In the genomic region with DNA sequence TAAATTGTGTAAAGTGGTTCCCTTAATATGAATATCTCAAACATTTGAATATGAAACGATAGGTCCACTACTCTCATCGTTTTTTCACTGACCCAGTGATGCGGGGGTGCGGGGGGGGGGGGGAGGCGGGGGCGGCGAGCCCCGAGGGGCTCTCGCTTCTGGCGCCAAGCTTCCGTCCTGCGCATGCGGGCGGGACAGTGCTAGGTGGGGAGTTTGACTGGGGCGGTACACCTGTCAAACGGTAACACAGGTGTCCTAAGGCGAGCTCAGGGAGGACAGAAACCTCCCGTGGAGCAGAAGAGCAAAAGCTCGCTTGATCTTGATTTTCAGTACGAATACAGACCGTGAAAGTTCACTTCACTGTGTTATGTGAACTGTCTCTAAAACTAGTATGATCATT, we compare ENCODE assay signal across 7 mouse cellular contexts. TPM values are rescaled to one million over a fixed set of nuclear protein-coding genes. Genes with fewer than 3 reads are reported as not detected.
A peak's percentile ranks its signal among the peaks of the same experiment; 100 is the strongest.
DNase-seq lines count a peak whose midpoint lies in the region; ATAC-seq lines count a peak whose summit lies in the region.

No protein-coding gene starts in this region.

- peak; percentile 98 for ATAC-seq in activated CD4-positive, CD25-positive, alpha-beta regulatory T cell, adult 4 months
- peak; percentile 100 for ATAC-seq in erythroblast, adult 5-6 weeks (replicated peaks; ENCODE audit: low FRiP score, poor library complexity, severe bottlenecking)
- ATAC-seq in intestine, embryonic 16.5 days = peak; percentile 96
- ATAC-seq in midbrain, embryonic 15.5 days (replicated peaks) = peak; percentile 95

- H3K27ac ChIP-seq in intestine, embryonic 16.5 days (ENCODE audit: low read length) = 0 out of 2 replicates have a peak overlapping the region, but pooled peaks have one; percentile 42
- no peak overlapping the region for H3K27ac ChIP-seq in midbrain, embryonic 15.5 days

- H3K4me1 ChIP-seq in intestine, embryonic 16.5 days (ENCODE audit: control insufficient read depth, insufficient read depth, low read length) = peaks cover 24% of the 10 kb centered on the region
- peaks cover 28% of the 10 kb centered on the region for H3K4me1 ChIP-seq in midbrain, embryonic 15.5 days

- H3K9me3 ChIP-seq in intestine, embryonic 16.5 days (ENCODE audit: control insufficient read depth, low read length) = no peaks in the 10 kb centered on the region
- no peaks in the 10 kb centered on the region for H3K9me3 ChIP-seq in midbrain, embryonic 15.5 days

- no peak overlapping the region for H3K4me3 ChIP-seq in intestine, embryonic 16.5 days (ENCODE audit: low read length)
- no peak overlapping the region for H3K4me3 ChIP-seq in midbrain, embryonic 15.5 days

- no peak overlapping the region for H3K9ac ChIP-seq in intestine, embryonic 16.5 days (ENCODE audit: low read depth, low read length)
- H3K9ac ChIP-seq in midbrain, embryonic 15.5 days = no peak overlapping the region

- no peaks in the 10 kb centered on the region for H3K36me3 ChIP-seq in intestine, embryonic 16.5 days (ENCODE audit: control insufficient read depth, insufficient read depth, low read length)
- no peaks in the 10 kb centered on the region for H3K36me3 ChIP-seq in midbrain, embryonic 15.5 days (replicated peaks)

- no peaks in the 10 kb centered on the region for H3K27me3 ChIP-seq in intestine, embryonic 16.5 days (replicated peaks; ENCODE audit: control insufficient read depth, insufficient read depth, low read length)
- H3K27me3 ChIP-seq in midbrain, embryonic 15.5 days (replicated peaks) = no peaks in the 10 kb centered on the region

- WGBS in intestine, embryonic 16.5 days = 26% methylated on average over 21 of the region's 21 CpGs
- 10% methylated on average over 20 of the region's 21 CpGs for WGBS in midbrain, embryonic 15.5 days

- no peak overlapping the region; the same call in 1 of the 2 replicates for H3K4me2 ChIP-seq in intestine, embryonic 16.5 days (ENCODE audit: low read depth, low read length)
- H3K4me2 ChIP-seq in midbrain, embryonic 15.5 days = peak overlapping the region; percentile 25

- peak; percentile 30 for DNase-seq in right cerebral cortex, postnatal 14 days
- DNase-seq in right cerebral cortex, adult 18-20 months = no peak
- DNase-seq in frontal cortex, postnatal 14 days (ENCODE audit: low spot score in 2 of 2) = no peak

RNA-seq across cellular contexts. Expression of gene Plekha1, which starts 31.3 kb away (rescaled TPM):
- polyA plus RNA-seq in activated CD4-positive, CD25-positive, alpha-beta regulatory T cell, adult 4 months (2017; shearing (Covaris generic)) = 10 to 100 TPM; 18.9 to 21.7 TPM
- 2.1 and 3.1 TPM in 2 replicates for total RNA-seq in erythroblast, adult 5-6 weeks (2015; ENCODE audit: low replicate concordance)
- total RNA-seq in erythroblast, adult 5-6 weeks (2017; ENCODE audit: low replicate concordance) = 3.2 and 7.8 TPM in 2 replicates
- 36.6 and 39.0 TPM in 2 replicates for polyA plus RNA-seq in intestine, embryonic 16.5 days (2015; fragmentation: Nextera tagmentation; extraction: Ambion mirVana)
- polyA plus RNA-seq in midbrain, embryonic 15.5 days (2015; fragmentation: Nextera tagmentation; extraction: Ambion mirVana) = 63.7 and 72.9 TPM in 2 replicates
